Mouse (Mus musculus) B cell, adult 2 months (primary cell): ENCODE results near the gene Pabpc1l.
A peak's percentile ranks its signal among the peaks of the same experiment; 100 is the strongest.

Source experiments
- DNase-seq, 2 experiments: peaks; one replicate each; pipeline ENCODE4 v3.0.0; 2022

Pabpc1l gene

DNA sequence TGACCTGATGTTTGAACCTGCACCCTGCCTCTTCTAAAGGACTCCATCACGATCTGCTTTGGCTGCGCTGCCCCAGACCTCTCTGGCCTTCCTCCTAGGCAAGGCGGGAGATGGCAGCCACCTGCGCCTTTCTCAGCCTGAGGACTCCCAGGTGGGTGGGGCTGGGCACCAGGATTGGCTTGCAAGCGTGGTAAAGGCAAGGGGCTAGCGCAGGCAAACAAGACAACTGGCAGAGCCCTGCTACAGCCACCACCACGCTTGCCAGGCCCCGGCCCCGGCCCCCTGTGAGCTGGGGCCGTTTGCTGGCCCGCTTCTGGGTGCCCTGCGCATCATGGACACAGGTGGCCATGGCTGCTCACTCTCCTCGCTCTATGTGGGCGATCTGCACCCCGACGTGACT lies at the start of gene Pabpc1l:
Gene Pabpc1l (plus strand): TSS at position 301 of the 400 bp plus-strand sequence.
- no peak for DNase-seq

DNA sequence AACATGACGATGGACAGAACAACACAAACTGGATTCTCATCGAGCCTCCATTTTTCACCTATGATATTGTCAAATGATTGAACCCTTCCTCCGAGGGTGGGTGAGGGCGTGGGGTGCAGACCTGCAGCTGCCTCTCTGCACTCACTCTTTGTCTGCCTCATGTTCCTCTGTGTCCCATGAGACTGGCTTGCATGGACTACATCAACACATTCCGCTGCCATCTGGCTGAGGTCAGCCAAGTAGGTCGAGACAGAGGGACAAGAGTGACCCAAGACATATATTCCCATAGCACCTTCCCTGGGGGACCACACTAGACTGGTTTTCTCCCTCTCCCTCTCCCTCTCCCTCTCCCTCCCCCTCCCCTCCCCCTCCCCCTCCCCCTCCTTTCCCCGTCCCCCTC lies 48.8 kb upstream of the Pabpc1l start:
- no peak for DNase-seq

DNA sequence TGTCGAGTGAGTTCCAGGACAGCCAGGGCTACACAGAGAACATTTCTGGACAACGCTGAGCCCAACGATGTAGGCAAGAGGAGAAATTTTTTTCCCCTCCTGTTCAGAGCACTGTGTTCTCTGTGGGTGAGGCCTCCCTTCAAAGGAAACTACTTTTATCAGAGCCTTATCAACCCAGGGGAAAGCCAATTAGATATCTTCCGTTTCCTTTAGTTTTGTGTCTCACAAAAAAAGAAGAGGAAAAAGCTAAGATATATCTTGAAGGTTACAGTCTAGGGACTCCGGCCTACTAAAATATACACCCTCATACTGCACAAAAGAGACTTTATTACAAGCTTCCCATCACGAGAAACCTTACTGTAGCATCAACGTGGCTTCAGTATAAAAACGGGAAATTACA lies 38.0 kb upstream of the Pabpc1l start:
- DNase-seq, result no peak

DNA sequence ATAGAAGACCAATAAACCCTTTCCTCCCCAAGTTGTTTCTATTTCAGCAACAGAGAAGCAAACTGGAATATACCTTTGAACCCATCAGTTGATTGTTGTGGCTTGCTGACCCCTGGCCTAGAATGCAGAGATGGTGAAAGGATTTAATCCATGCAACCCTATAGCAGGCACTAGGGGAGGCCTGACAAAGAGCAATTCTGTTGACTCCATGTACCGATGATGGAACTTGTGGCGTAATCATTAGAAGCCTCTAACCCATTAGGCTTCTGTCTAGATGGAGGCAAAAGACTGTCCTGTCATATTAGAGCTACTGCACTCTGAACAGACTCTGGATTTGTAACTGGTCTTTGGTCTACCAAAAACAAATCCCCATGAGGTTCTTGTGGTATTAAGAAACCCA lies 32.4 kb upstream of the Pabpc1l start:
- no peak for DNase-seq

DNA sequence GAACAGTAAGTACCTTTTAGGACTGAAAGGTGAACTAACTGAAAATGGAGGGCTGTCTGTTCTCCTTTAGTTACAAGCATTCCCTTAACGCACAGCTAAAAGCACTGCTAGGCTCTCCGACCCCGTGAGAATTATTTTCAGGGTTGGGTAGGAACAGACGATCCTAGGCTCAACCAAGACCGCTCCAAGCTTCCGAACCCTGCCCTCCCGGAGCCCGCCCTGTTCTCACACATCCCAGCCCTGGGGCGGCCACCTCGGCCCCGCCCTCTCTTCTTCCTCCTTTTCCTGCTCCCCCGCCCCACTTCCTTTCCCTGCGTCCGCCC lies 30.6 kb upstream of the Pabpc1l start, which contains the start of gene Ywhab:
Gene Ywhab (plus strand): TSS at position 307 of the 323 bp plus-strand sequence.
- DNase-seq, result no peak

DNA sequence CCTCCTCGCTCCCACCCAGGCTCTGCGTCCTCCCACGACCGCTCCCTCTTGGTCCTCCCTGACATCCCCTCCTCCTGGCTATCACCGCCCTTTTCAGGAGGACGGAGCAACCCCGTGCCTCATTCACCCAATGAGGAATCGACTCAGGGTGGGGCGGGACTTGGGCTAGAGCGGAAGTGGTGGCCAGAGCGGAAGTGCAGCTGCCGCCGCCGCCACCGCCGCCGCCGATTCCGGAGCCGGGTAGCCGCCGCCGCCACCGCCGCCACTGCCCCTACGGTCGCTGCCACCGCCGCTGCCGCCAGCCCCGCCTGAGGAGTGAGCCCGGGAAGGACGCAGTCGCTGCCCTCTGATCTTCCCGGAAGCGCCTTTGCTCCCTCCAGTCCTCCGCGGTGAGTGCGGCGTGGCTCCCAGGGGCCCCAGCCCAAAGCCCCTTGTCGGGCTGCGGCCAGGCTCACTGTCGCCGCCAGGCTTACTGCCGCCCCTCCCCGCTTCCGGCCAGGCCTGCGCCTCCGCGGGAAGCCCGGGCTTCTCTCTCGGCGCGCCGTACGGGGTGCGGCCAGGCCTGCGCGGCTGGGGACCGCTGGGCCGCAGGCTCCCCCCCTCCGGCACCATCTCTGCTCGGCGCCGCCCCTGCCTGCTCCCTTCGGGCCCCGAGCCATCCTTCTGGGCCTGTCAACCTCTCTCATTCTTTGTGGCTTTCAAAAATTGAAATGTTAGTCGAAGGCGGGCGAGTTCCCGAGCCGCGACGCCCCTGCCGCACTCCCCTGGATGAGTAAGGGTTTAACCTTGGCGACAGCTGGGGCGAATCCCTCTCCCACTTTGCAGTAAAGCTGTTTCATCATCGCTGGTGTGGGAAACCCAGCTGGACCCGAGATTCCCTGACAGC lies 30.0 kb upstream of the Pabpc1l start:
- peak; percentile 92 for DNase-seq

DNA sequence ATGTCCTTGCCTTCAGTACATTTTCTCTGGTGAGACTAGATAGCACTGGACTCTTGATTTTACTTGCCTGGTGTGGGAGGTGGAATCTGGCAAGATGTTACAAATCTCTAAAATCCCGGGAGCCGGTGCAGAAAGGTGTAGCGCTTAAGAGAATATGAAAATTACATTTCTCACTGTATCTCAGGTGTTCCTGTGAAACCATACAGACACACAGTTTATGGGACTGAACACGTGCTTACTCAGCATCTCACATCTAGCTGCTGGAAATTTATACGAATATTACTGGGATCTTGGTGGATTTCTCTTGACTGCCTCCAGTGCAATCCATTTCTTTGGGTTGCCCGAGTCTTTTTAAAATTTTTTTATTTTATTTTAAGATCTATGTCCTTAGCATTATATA lies 29.0 kb upstream of the Pabpc1l start:
- no peak for DNase-seq

DNA sequence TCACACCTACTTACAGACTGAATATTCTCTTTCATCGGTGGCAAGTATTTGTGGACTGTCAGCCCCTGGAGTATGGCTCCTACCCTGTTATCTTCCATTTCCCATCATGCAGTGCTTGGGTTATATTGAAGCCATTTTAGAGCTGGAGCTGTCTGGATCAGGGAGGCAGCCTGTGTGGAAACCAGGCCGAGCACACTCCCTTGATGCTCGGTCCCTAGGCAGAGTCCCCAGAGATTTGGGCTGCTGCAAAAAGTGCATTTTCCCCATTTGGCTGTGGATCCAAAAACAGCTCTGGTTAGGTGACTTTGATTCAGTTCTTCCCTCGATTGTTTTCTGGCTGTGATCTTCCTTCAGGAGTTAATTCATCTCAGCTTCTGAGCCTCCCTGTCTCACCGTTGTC lies 28.4 kb upstream of the Pabpc1l start:
- no peak for DNase-seq

DNA sequence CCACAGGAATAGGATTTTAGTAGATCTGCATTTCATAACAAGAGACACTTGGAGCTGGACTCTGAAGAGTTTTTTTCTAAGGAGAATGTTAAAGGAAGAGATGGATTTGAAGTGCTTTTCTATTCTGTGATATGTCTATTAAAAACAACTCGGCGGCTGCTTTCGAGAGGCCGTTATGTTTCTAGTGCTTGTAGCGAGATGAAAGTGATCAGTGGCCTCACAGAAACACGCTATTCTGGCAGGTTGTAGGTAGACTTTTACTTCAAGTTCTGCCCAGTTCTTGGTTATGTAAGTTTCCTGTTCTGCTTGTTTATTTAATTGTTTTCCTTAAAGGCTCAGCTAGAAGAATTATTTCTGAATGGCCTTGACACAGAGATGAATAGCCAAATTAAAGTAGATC lies 26.3 kb upstream of the Pabpc1l start:
- DNase-seq, result no peak

DNA sequence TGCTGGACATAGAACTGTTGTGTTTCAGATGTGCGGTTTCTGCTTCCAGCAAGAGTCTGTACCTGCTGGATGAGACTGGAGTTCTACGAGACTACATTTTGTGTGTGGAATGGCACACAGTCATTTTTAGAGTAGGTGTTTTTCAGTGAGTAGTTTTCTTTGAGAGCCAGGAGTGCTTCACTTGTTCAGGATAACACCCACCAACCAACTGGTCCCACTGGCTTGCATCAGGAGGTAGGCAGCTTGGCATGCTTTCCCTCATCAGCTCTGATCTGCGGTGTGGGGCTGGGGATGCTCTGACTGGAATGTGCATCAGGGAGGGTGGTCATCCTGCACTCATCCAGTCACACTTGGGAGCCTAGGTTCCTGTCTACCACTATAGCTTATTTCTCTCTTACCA lies 22.6 kb upstream of the Pabpc1l start:
- DNase-seq, result no peak

DNA sequence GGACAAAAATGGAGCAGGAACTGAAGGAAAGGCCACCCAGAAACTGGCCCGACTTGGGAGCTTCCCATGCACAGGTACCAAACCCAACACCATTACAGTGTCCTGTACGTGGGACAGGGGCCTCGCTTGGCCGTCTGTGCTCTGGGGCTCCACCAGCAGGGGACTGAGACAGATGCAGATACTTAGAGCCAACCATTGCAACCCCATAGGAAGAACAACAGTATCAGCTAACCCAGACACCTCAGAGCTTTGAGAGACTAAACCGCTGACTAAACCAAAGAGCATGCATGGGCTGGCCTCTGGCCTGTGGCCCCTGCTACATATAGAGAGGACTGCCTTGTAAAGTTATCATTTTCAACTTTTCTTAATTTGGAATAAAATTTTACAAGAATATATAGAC lies 20.7 kb upstream of the Pabpc1l start:
- DNase-seq, result no peak

DNA sequence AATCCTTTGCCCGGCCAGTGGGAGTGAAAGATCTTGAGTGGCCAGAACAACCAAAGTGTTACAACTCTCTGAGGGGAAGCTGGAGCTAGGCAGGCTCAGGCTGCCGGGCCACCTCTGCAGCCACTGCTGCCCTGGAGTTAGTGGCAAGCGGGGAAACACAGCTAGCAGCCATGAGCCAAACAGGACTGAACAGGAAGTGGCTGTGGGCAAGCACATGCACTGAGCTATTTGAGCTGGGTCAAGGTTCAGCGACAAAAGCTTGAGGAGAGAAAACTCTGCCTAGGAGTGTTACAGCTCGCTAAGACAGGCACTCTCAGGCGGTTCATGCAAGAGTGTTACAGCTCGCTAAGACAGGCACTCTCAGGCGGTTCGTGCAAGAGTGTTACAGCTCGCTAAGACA lies 18.3 kb upstream of the Pabpc1l start:
- peak; percentile 49 to 53 for DNase-seq

DNA sequence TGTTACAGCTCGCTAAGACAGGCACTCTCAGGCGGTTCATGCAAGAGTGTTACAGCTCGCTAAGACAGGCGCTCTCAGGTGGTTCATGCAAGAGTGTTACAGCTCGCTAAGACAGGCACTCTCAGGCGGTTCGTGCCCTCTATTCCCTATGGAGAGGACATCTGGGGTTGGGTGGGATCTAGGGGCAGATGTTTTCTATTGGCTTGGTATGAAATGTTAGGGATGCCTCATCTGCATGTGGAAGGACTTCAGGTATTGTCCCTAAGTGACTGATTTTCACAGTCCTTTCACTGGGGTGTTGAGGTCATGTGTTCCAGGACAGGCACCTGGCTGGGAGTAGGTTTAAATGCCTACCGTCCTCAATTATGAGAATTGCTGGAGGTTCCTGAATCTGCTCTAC lies 17.7 kb upstream of the Pabpc1l start:
- DNase-seq, result no peak

DNA sequence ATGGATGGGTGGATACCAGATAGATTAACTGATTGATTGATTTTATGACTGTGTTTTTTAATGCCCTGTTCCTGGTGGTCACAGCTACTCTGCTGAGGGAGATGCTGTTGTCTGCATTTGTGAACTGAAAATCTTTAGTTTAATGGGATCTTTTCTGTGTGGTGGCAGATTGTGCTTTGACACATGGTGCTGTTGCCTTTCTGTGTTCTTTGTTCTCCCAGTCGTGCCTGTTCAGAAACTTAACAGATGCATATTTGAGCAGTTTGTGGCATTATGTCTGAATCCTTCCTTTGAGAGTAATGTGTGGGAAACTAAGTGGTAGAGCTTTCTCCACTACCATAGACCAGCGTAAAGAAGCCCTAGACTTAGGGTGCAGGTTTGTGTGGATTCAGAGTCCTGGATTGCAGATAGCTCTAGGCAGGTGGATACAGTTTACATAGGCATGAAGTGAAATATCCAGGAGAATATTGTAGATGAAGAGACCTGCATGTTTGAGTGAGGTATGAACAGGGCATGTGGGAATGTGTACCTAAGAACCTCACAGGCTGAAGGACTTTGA lies 17.2 kb upstream of the Pabpc1l start:
- no peak for DNase-seq

DNA sequence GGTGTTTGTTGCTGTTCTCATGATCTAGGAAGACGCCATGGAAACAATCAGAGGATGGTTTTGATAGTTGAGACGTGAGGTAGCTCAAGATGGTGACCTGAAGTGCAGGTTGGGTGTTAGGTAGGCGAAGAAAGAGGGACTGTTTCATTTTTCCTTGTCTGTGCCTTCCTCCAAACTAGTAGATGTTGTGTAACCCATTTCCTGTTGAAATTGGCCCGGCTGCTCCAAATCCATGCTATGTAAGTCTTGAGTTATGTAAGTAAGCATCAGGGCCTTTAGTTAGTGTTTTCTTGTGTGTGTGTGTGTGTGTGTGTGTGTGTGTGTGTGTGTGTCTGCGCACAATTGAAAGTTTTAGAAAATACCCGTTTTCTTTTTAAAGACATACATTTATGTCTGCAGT lies 16.0 kb upstream of the Pabpc1l start:
- DNase-seq, result no peak

DNA sequence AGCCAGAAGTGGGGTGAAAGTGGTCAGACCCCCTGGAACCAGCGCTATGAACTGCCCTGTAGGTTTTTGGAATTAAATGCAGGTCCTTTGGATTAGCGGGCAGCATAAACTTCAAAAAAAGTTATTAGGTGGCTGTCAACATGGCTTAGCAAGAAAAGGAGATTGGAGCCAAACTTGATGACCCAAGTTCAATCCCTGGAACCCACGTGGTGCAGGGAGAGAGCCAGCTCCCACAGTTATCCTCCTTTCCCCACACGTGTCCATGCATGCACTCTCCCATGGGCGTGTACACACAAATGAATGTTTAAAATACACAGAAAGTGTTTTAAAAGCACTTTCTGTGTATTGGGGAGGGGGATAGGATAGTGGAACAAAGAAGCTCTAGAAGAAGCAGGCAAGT lies 14.8 kb upstream of the Pabpc1l start:
- no peak for DNase-seq

DNA sequence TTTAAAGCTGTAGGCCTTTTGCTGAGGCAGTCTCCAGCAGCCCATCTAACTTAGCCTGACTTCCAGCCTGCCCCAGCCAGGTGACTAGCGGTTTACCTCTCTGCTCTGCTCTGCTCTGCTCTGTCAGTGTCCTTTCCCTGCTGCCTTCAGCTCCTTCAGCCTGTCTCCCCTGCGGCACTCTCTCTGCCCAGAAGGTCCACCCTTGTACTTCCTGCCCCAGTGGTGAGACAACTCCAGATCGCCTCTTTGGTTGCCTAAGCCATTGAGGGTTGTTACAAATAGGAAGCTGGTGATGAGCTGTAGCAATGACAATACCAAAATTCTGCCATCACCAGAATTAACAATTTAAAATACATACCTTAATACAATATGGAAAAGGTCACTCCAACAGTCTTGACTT lies 14.3 kb upstream of the Pabpc1l start:
- DNase-seq, result no peak

DNA sequence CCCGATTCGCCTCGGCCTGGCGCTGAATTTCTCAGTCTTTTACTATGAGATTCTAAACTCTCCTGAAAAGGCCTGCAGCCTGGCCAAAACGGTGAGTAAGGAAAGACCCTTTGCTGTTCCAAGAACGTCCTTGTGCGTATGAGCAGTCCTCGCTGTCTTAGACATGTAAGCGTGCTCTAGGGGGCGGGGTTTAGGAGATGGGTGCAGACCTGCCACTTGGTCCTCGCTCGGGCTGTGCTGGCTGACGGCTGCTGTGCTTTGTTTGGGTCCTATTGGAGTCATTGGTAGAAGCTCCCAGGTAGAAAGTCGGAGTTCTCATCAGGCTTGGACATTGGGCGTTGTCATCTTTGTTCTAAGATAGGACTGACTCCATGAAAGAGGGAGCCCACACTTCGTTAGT lies 9.9 kb upstream of the Pabpc1l start:
- DNase-seq, result no peak

DNA sequence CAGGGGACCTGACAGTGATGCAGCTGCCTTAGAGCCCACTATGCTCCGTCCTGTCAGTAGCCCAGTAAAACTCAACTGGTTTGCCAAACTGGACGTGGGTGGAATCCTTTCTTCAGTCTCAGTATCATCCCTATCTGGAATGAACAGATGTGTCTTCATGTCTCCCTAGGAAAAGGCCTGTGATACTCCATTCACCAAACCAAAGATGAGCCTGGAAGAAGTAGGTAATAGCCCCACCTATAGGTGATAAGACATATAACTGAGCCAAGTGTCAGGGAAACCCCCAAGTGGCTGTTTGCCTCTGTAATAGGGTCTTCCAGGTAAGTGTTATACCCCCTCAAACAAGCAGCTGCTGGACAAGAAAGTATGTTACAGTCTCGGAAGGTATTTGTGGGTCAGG lies 6.3 kb upstream of the Pabpc1l start:
- DNase-seq, result no peak

DNA sequence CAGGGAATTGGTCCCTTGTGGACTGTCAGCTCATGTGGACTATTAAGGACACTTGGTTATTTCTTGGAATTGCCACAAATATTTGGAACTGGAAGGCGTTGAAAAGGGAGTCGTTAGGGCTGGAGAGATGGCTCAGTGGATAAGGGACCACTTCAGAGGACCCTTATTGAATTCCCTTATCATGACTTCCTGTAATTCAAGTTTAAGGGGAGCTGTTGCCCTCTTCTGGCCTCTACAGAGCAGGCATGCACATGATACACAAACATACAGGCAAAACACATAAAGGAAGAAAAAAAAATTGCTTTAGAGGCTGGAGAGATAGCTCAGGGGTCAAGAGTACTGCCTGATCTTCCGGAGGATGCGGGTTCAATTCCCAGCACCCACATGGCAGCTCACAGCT lies 5.3 kb upstream of the Pabpc1l start:
- no peak for DNase-seq

DNA sequence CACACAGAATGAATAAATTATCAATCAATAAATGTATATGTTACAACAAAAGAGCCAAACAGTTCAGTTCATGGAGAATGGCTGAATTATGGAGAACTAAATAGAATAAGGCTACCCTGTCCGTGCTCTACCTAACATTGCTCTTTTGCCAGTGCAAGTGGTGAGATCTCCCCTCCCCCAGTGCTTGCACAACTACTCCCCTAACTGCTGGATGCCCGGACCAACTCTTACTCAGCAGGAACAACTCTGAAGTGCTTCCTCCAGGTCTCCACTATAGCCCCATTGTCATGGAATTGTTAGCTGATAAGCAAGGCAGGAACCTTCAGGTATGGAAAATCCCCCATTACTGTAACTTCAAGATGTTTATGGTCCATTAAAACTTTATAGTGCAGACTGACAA lies 3.1 kb upstream of the Pabpc1l start:
- no peak for DNase-seq

DNA sequence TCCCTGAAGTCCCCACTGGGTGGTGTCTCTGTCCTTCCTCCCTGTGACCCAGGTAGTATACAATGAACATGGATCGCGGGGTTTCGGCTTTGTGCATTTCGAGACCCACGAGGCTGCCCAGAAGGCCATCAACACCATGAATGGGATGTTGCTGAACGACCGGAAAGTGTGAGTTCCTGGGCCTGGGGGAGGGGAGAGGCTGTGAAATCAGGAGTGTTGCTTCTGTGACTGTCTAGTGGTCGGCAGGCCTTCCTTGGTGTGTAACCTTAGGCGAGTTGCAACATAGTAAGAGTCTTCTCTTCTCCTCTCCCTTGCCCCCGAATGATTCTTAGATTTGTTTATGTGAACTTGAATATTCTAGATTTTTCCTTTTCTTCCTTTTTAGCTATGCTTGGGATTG lies 5.9 kb downstream of the Pabpc1l start:
- no peak for DNase-seq

DNA sequence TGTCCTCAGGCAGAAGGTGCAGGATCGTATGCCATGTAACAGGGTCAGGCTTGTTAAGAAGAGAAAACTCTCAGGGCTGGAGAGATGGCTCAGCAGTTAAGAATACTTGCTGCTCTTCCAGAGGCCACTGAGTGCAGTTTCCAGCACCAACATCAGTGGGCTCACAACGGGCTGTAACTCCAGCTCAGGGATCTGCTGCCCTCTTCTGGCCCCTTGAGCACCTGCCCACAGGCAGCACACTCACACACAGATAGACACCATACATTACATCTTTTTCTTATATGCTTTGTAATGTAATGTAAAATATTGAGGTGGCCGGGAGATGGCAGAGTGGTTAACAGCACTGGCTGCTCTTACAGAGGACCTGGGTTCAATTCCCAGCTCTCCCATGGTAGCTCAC lies 7.7 kb downstream of the Pabpc1l start:
- DNase-seq, result no peak

DNA sequence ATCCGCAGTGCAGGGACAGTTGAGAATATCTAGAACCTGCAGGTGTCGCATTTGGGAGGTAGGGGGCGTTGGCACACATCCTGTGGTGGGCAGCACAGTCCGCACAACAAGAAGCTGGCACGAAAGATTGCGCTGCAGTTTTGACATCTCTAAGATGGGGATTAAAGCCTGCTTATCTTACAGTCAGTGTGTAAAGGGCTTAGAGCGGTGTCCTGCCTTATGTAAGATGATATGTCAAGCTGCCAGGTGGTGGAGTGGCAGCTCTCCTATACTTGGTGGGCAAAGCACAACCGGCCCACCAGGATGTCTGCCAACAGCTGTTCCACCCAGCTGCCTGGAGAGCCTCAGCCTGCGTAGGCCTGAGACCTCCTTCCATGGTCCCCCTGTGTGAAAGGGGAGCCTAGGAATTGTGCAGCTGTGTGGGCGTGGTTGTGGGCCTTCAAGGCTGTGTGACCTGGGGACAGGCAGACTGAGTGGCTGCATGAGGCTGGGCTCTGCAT lies 11.3 kb downstream of the Pabpc1l start:
- peak in 1 of 2 experiments; percentile 7 for DNase-seq
